Mouse (Mus musculus) hindbrain, embryonic 14.5 days (tissue): ENCODE measurements around the gene Ints11. TPM values are rescaled to one million over a fixed set of nuclear protein-coding genes. Genes with fewer than 3 reads are reported as not detected.

Source experiments
- ATAC-seq: fragments of 200-750 bp; cut with Nextera tagmentation; 2 replicates; pipeline ENCODE4 v1.8.0; 2017; ENCODE audit warnings: moderate number of reproducible peaks, mild to moderate bottlenecking, moderate TSS enrichment, moderate library complexity; ENCODE audit not compliant: low FRiP score
- DNase-seq: peaks from one replicate; pipeline ENCODE4 v3.0.0-alpha.2; 2015; ENCODE audit warnings: low spot score
- H3K27ac ChIP-seq: fragments of 300-500 bp; sonication (generic); 2 replicates; pipeline ENCODE4 v1.5.1; 2014; ENCODE audit warnings: mild to moderate bottlenecking, moderate library complexity
- H3K27me3 ChIP-seq: fragments of 300-500 bp; sonication (generic); 2 replicates; pipeline ENCODE4 v1.6.1; 2014; ENCODE audit warnings: mild to moderate bottlenecking, low read length, mixed read lengths; ENCODE audit not compliant: control insufficient read depth, insufficient read depth
- H3K36me3 ChIP-seq: fragments of 300-500 bp; sonication (generic); replicated peaks from 2 replicates; pipeline ENCODE4 v1.6.1; 2014; ENCODE audit not compliant: control insufficient read depth, insufficient read depth
- H3K4me1 ChIP-seq: fragments of 300-500 bp; sonication (generic); replicated peaks from 2 replicates; pipeline ENCODE4 v1.6.1; 2014; ENCODE audit warnings: antibody characterized with exemption, low read length, mixed read lengths; ENCODE audit not compliant: control insufficient read depth, insufficient read depth
- H3K4me2 ChIP-seq: fragments of 300-500 bp; sonication (generic); replicated peaks from 2 replicates; pipeline ENCODE4 v1.6.1; 2014; ENCODE audit warnings: mild to moderate bottlenecking, moderate library complexity
- H3K4me3 ChIP-seq: fragments of 300-500 bp; sonication (generic); replicated peaks from 2 replicates; pipeline ENCODE4 v1.5.1; 2014; ENCODE audit warnings: mild to moderate bottlenecking, low read length
- H3K9ac ChIP-seq: fragments of 300-500 bp; sonication (generic); 2 replicates; pipeline ENCODE4 v1.6.1; 2014
- H3K9me3 ChIP-seq: fragments of 300-500 bp; sonication (generic); 2 replicates; pipeline ENCODE4 v1.6.1; 2016; ENCODE audit warnings: low read length; ENCODE audit not compliant: control insufficient read depth
- WGBS: fragments of 180-500 bp; shearing (Covaris S2); extraction: QIAGEN DNeasy Blood & Tissue Kit; methylation state at CpG from one replicate; pipeline ENCODE4 v1.1.7; 2014; 5-methylcytosine and 5-hydroxymethylcytosine counted together
- polyA plus RNA-seq: library from polyadenylated mRNA; unstranded; fragments of >200 nt; fragmentation: Nextera tagmentation; extraction: Ambion mirVana; gene quantifications from 2 replicates; pipeline ENCODE4 v1.2.1, GENCODE M21; 2014

The Ints11 gene
- polyA plus RNA-seq, 1 experiment from 2014 or later, result 71.4 TPM

- Histone ChIP-seq H3K27me3 (no peaks in the 10 kb centered on the region), H3K9ac (peak overlapping the region; percentile 92), H3K9me3 (no peaks in the 10 kb centered on the region), H3K4me2 (peak overlapping the region; percentile 75), H3K4me3 (peak overlapping the region; percentile 97), H3K36me3 (peaks cover 40% of the 10 kb centered on the region), H3K27ac (no peak overlapping the region; the same call in 1 of the 2 replicates), H3K4me1 (peaks cover 41% of the 10 kb centered on the region)
- DNase-seq (no peak), ATAC-seq (no peak)
- 30% methylated on average over 8 of the region's 8 CpGs for WGBS
Measured at GRCm38 (mm10) chr4:155894311-155894881, 25.1 kb downstream of the Ints11 start.

- Histone ChIP-seq H3K27ac (peak overlapping the region; percentile 14; the same call in 1 of the 2 replicates), H3K36me3 (peaks cover 40% of the 10 kb centered on the region), H3K9ac (peak overlapping the region; percentile 92), H3K9me3 (no peaks in the 10 kb centered on the region), H3K4me3 (peak overlapping the region; percentile 97), H3K4me2 (peak overlapping the region; percentile 75), H3K4me1 (peaks cover 37% of the 10 kb centered on the region), H3K27me3 (no peaks in the 10 kb centered on the region)
- DNase-seq, result peak; percentile 57
- WGBS, result 30% methylated on average over 6 of the region's 6 CpGs
- ATAC-seq, result no peak
Measured at GRCm38 (mm10) chr4:155895216-155895615, 25.9 kb downstream of the Ints11 start.

GRCm38 (mm10) chr4:155895826-155896225, 26.5 kb downstream of the Ints11 start:
- Histone ChIP-seq H3K9me3 (no peaks in the 10 kb centered on the region), H3K4me3 (no peak overlapping the region), H3K27me3 (no peaks in the 10 kb centered on the region), H3K4me1 (peaks cover 31% of the 10 kb centered on the region), H3K27ac (no peak overlapping the region), H3K9ac (no peak overlapping the region), H3K4me2 (peak overlapping the region; percentile 75; the same call in 1 of the 2 replicates), H3K36me3 (peaks cover 44% of the 10 kb centered on the region)
- WGBS, result 96% methylated on average over 4 of the region's 4 CpGs
- DNase-seq (no peak), ATAC-seq (no peak)

GRCm38 (mm10) chr4:155896461-155896860, 27.1 kb downstream of the Ints11 start:
- ATAC-seq (no peak), DNase-seq (no peak)
- no peak overlapping the region for H3K9ac ChIP-seq
- over 99% methylated on average over 12 of the region's 12 CpGs for WGBS
- no peak overlapping the region for H3K4me3 ChIP-seq
- H3K27me3 ChIP-seq, result no peaks in the 10 kb centered on the region
- peaks cover 29% of the 10 kb centered on the region for H3K4me1 ChIP-seq
- no peak overlapping the region for H3K27ac ChIP-seq
- no peak overlapping the region for H3K4me2 ChIP-seq
- no peaks in the 10 kb centered on the region for H3K9me3 ChIP-seq
- peaks cover 50% of the 10 kb centered on the region for H3K36me3 ChIP-seq

- no peak for DNase-seq
- Histone ChIP-seq H3K27me3 (no peaks in the 10 kb centered on the region), H3K9me3 (no peaks in the 10 kb centered on the region), H3K9ac (no peak overlapping the region), H3K36me3 (peaks cover 69% of the 10 kb centered on the region), H3K4me2 (no peak overlapping the region), H3K4me3 (no peak overlapping the region), H3K4me1 (peaks cover 24% of the 10 kb centered on the region), H3K27ac (no peak overlapping the region)
- WGBS, result 96% methylated on average over 2 of the region's 2 CpGs
- no peak for ATAC-seq
Measured at GRCm38 (mm10) chr4:155898318-155898717, 29.0 kb downstream of the Ints11 start.

- H3K4me3 ChIP-seq, result no peak overlapping the region
- no peak overlapping the region for H3K9ac ChIP-seq
- ATAC-seq (no peak), DNase-seq (no peak)
- H3K27ac ChIP-seq, result no peak overlapping the region
- 97% methylated on average over 7 of the region's 7 CpGs for WGBS
- peaks cover 79% of the 10 kb centered on the region for H3K36me3 ChIP-seq
- no peaks in the 10 kb centered on the region for H3K9me3 ChIP-seq
- H3K27me3 ChIP-seq, result no peaks in the 10 kb centered on the region
- H3K4me2 ChIP-seq, result no peak overlapping the region
- H3K4me1 ChIP-seq, result peaks cover 13% of the 10 kb centered on the region
Measured at GRCm38 (mm10) chr4:155899355-155899754, 30.0 kb downstream of the Ints11 start.

- H3K9me3 ChIP-seq, result no peaks in the 10 kb centered on the region
- peaks cover 94% of the 10 kb centered on the region for H3K36me3 ChIP-seq
- WGBS, result 87% methylated on average over 3 of the region's 3 CpGs
- no peak for DNase-seq
- no peak overlapping the region for H3K4me3 ChIP-seq
- no peaks in the 10 kb centered on the region for H3K4me1 ChIP-seq
- H3K27ac ChIP-seq, result no peak overlapping the region
- no peak overlapping the region for H3K9ac ChIP-seq
- ATAC-seq, result no peak
- H3K27me3 ChIP-seq, result no peaks in the 10 kb centered on the region
- no peak overlapping the region for H3K4me2 ChIP-seq
Measured at GRCm38 (mm10) chr4:155901205-155901604, 31.9 kb downstream of the Ints11 start.

- Histone ChIP-seq H3K4me1 (no peaks in the 10 kb centered on the region), H3K4me3 (no peak overlapping the region), H3K4me2 (no peak overlapping the region), H3K27ac (no peak overlapping the region), H3K9me3 (no peaks in the 10 kb centered on the region), H3K9ac (no peak overlapping the region), H3K36me3 (peaks cover 95% of the 10 kb centered on the region), H3K27me3 (no peaks in the 10 kb centered on the region)
- 97% methylated on average over 13 of the region's 13 CpGs for WGBS
- no peak for DNase-seq
- no peak for ATAC-seq
Measured at GRCm38 (mm10) chr4:155903246-155903645, 33.9 kb downstream of the Ints11 start.

- Histone ChIP-seq H3K9me3 (no peaks in the 10 kb centered on the region), H3K4me3 (no peak overlapping the region), H3K36me3 (peaks cover 83% of the 10 kb centered on the region), H3K9ac (no peak overlapping the region), H3K27me3 (no peaks in the 10 kb centered on the region), H3K4me2 (no peak overlapping the region), H3K4me1 (no peaks in the 10 kb centered on the region), H3K27ac (no peak overlapping the region)
- ATAC-seq, result no peak
- DNase-seq, result no peak
- 91% methylated on average over 13 of the region's 13 CpGs for WGBS
Measured at GRCm38 (mm10) chr4:155904318-155905102, 35.2 kb downstream of the Ints11 start.
